Mouse (Mus musculus) limb, embryonic 11.5 days (tissue): ENCODE data around the gene Kcnh1. TPM values are rescaled to one million over a fixed set of nuclear protein-coding genes. Genes with fewer than 3 reads are reported as not detected.
A peak's percentile ranks its signal among the peaks of the same experiment; 100 is the strongest.

ENCODE experiments used
- ATAC-seq: fragments of 200-750 bp; cut with Nextera tagmentation; 2 replicates; pipeline ENCODE4 v1.8.0; 2017; ENCODE audit warnings: low read depth; ENCODE audit not compliant: insufficient number of reproducible peaks, low FRiP score, low TSS enrichment
- DNase-seq: peaks from one replicate; pipeline ENCODE4 v3.0.0-alpha.2; 2015; ENCODE audit warnings: low spot score
- H3K27ac ChIP-seq: fragments of 300-500 bp; sonication (generic); replicated peaks from 2 replicates; pipeline ENCODE4 v1.5.1; 2014; ENCODE audit warnings: low read depth, mild to moderate bottlenecking, low read length
- H3K27me3 ChIP-seq: fragments of 300-500 bp; sonication (generic); 2 replicates; pipeline ENCODE4 v1.6.1; 2014; ENCODE audit warnings: mild to moderate bottlenecking, low read length, mixed read lengths; ENCODE audit not compliant: control insufficient read depth, insufficient read depth
- H3K36me3 ChIP-seq: fragments of 300-500 bp; sonication (generic); 2 replicates; pipeline ENCODE4 v1.6.1; 2014; ENCODE audit warnings: mild to moderate bottlenecking, low read length, moderate library complexity, mixed read lengths; ENCODE audit not compliant: control insufficient read depth, insufficient read depth
- H3K4me1 ChIP-seq: fragments of 300-500 bp; sonication (generic); 2 replicates; pipeline ENCODE4 v1.6.1; 2014; ENCODE audit warnings: low read length, mixed read lengths; ENCODE audit not compliant: control insufficient read depth, insufficient read depth
- H3K4me2 ChIP-seq: fragments of 300-500 bp; sonication (generic); 2 replicates; pipeline ENCODE4 v1.6.1; 2014; ENCODE audit warnings: low read depth, mild to moderate bottlenecking, moderate library complexity; ENCODE audit not compliant: severe bottlenecking
- H3K4me3 ChIP-seq: fragments of 300-500 bp; sonication (generic); 2 replicates; pipeline ENCODE4 v1.5.1; 2014; ENCODE audit warnings: low read depth, low read length
- H3K9ac ChIP-seq: fragments of 300-500 bp; sonication (generic); 2 replicates; pipeline ENCODE4 v1.6.1; 2014; ENCODE audit warnings: mild to moderate bottlenecking, low read length
- H3K9me3 ChIP-seq: fragments of 300-500 bp; sonication (generic); 2 replicates; pipeline ENCODE4 v1.6.1; 2016; ENCODE audit warnings: low read length; ENCODE audit not compliant: control insufficient read depth
- WGBS: fragments of 180-500 bp; shearing (Covaris S2); extraction: QIAGEN DNeasy Blood & Tissue Kit; methylation state at CpG from one replicate; pipeline ENCODE4 v1.1.7; 2014; 5-methylcytosine and 5-hydroxymethylcytosine counted together
- polyA plus RNA-seq: library from polyadenylated mRNA; unstranded; fragments of >200 nt; fragmentation: Nextera tagmentation; extraction: Ambion mirVana; gene quantifications from 2 replicates; pipeline ENCODE4 v1.2.1, GENCODE M21; 2014

The Kcnh1 gene
- polyA plus RNA-seq, 1 experiment from 2014 or later, result 0.03 TPM

DNA sequence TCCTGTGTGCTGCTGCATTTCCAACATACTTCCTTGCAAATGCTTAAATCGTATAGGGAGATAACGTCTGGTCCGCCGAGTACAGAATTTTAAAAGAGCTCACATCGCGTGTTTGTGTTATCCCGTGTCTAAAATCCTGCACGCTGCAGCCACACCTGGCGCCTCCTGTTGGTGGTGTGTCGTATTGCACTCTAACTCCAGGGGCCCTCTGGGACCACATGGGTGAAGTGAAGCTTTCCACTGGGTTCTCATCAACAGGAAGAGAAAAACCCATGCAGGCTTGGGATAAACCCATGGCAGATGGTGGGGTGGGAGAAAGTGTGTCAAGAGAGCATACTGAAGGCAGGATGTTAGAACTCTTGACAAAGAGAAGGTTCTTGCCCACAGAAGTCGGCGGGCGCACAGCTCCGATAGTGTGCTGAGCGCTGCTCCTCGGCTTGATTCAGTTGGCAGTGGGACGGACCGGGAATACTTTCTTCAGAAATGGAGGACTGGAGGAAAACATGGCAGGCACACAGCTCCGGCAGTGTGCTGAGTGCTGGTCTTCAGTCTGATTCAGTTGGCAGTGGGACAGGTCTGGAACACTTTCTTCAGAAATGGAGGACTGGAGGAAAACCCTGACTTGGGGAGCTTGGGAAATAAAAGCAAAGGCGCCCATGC, 253.6 kb downstream of the Kcnh1 start:
- Histone ChIP-seq H3K27ac (no peak overlapping the region), H3K36me3 (no peaks in the 10 kb centered on the region), H3K9ac (no peak overlapping the region), H3K9me3 (no peaks in the 10 kb centered on the region), H3K4me1 (no peaks in the 10 kb centered on the region), H3K4me2 (no peak overlapping the region), H3K27me3 (no peaks in the 10 kb centered on the region), H3K4me3 (no peak overlapping the region)
- DNase-seq, result peak; percentile 47
- no peak for ATAC-seq
- WGBS, result 81% methylated on average over 20 of the region's 20 CpGs

GRCm38 (mm10) chr1:192444658-192445447, 254.3 kb downstream of the Kcnh1 start:
- no peak overlapping the region for H3K4me2 ChIP-seq
- no peak for ATAC-seq
- H3K36me3 ChIP-seq, result no peaks in the 10 kb centered on the region
- H3K27me3 ChIP-seq, result no peaks in the 10 kb centered on the region
- no peak overlapping the region for H3K27ac ChIP-seq
- no peak overlapping the region for H3K4me3 ChIP-seq
- no peaks in the 10 kb centered on the region for H3K9me3 ChIP-seq
- no peaks in the 10 kb centered on the region for H3K4me1 ChIP-seq
- DNase-seq, result no peak
- WGBS, result 71% methylated on average over 7 of the region's 7 CpGs
- no peak overlapping the region for H3K9ac ChIP-seq

- ATAC-seq, result no peak
- no peaks in the 10 kb centered on the region for H3K27me3 ChIP-seq
Measured at GRCm38 (mm10) chr1:192446158-192446557, 255.6 kb downstream of the Kcnh1 start.

GRCm38 (mm10) chr1:192447666-192448065, 257.1 kb downstream of the Kcnh1 start:
- H3K27ac ChIP-seq, result no peak overlapping the region
- WGBS, result 66% methylated on average over 2 of the region's 2 CpGs
- no peak for DNase-seq
- H3K4me1 ChIP-seq, result no peaks in the 10 kb centered on the region
- ATAC-seq, result no peak
- H3K4me2 ChIP-seq, result no peak overlapping the region
- H3K27me3 ChIP-seq, result no peaks in the 10 kb centered on the region
- H3K36me3 ChIP-seq, result no peaks in the 10 kb centered on the region
- no peaks in the 10 kb centered on the region for H3K9me3 ChIP-seq
- H3K9ac ChIP-seq, result no peak overlapping the region
- no peak overlapping the region for H3K4me3 ChIP-seq

More at GRCm38 (mm10) chr1:192446158-192446557, 255.6 kb downstream of the Kcnh1 start:
- 65% methylated on average over 5 of the region's 5 CpGs for WGBS
- H3K9ac ChIP-seq, result no peak overlapping the region
- H3K4me3 ChIP-seq, result no peak overlapping the region
- no peaks in the 10 kb centered on the region for H3K9me3 ChIP-seq
- no peaks in the 10 kb centered on the region for H3K4me1 ChIP-seq
- no peaks in the 10 kb centered on the region for H3K36me3 ChIP-seq
- no peak overlapping the region for H3K27ac ChIP-seq
- no peak overlapping the region for H3K4me2 ChIP-seq
- DNase-seq, result no peak

GRCm38 (mm10) chr1:192448512-192448911, 257.9 kb downstream of the Kcnh1 start:
- Histone ChIP-seq H3K4me3 (no peak overlapping the region), H3K9me3 (no peaks in the 10 kb centered on the region), H3K27me3 (no peaks in the 10 kb centered on the region), H3K9ac (no peak overlapping the region), H3K4me1 (no peaks in the 10 kb centered on the region), H3K36me3 (no peaks in the 10 kb centered on the region), H3K27ac (no peak overlapping the region), H3K4me2 (no peak overlapping the region)
- WGBS, result 98% methylated on average over 1 of the region's 1 CpGs
- ATAC-seq (no peak), DNase-seq (no peak)

- Histone ChIP-seq H3K27me3 (no peaks in the 10 kb centered on the region), H3K27ac (no peak overlapping the region), H3K4me2 (no peak overlapping the region), H3K9ac (no peak overlapping the region), H3K36me3 (no peaks in the 10 kb centered on the region), H3K9me3 (no peaks in the 10 kb centered on the region), H3K4me3 (no peak overlapping the region), H3K4me1 (0 out of 2 replicates have a peak, but pooled peaks cover 6% of the 10 kb centered on the region)
- ATAC-seq (no peak), DNase-seq (no peak)
- 70% methylated on average over 4 of the region's 4 CpGs for WGBS
Measured at GRCm38 (mm10) chr1:192449572-192450351, 259.2 kb downstream of the Kcnh1 start.

- H3K27ac ChIP-seq, result no peak overlapping the region
Measured at GRCm38 (mm10) chr1:192450425-192450824, 259.9 kb downstream of the Kcnh1 start.

GRCm38 (mm10) chr1:192451722-192452121, 261.1 kb downstream of the Kcnh1 start:
- Histone ChIP-seq H3K4me1 (0 out of 2 replicates have a peak, but pooled peaks cover 6% of the 10 kb centered on the region), H3K9ac (no peak overlapping the region), H3K4me3 (no peak overlapping the region), H3K36me3 (no peaks in the 10 kb centered on the region), H3K27me3 (no peaks in the 10 kb centered on the region), H3K27ac (no peak overlapping the region), H3K4me2 (no peak overlapping the region), H3K9me3 (no peaks in the 10 kb centered on the region)
- DNase-seq, result no peak
- no peak for ATAC-seq
- WGBS, result 62% methylated on average over 4 of the region's 4 CpGs

More at GRCm38 (mm10) chr1:192450425-192450824, 259.9 kb downstream of the Kcnh1 start:
- no peaks in the 10 kb centered on the region for H3K27me3 ChIP-seq
- H3K9ac ChIP-seq, result no peak overlapping the region
- H3K4me3 ChIP-seq, result no peak overlapping the region
- no peak for ATAC-seq
- no peaks in the 10 kb centered on the region for H3K9me3 ChIP-seq
- 0 out of 2 replicates have a peak, but pooled peaks cover 6% of the 10 kb centered on the region for H3K4me1 ChIP-seq
- DNase-seq, result no peak
- H3K36me3 ChIP-seq, result no peaks in the 10 kb centered on the region
- H3K4me2 ChIP-seq, result no peak overlapping the region
